Mouse (Mus musculus) layer of hippocampus, adult 9-10 months (tissue): ENCODE data around the gene Tex16.

Experiments
- DNase-seq: peaks from one replicate; pipeline ENCODE4 v3.0.0; 2022; ENCODE audit warnings: low spot score

Gene Tex16

GRCm38 (mm10) chrX:112010707-112011106, at the start of gene Tex16:
TSS of gene Tex16 (plus strand) at chrX:112011007.
- DNase-seq = no peak

GRCm38 (mm10) chrX:111999661-112000060, 11.1 kb upstream of the Tex16 start:
- no peak for DNase-seq
